Mouse (Mus musculus) heart, embryonic 11.5 days (tissue): ENCODE data around the gene Angptl4. TPM values are rescaled to one million over a fixed set of nuclear protein-coding genes. Genes with fewer than 3 reads are reported as not detected.
A peak's percentile ranks its signal among the peaks of the same experiment; 100 is the strongest.

Experiments used
- ATAC-seq: fragments of 200-750 bp; cut with Nextera tagmentation; replicated peaks from 2 replicates; pipeline ENCODE4 v1.8.0; 2017; ENCODE audit warnings: moderate library complexity; ENCODE audit not compliant: insufficient number of reproducible peaks, low FRiP score, low TSS enrichment
- H3K27ac ChIP-seq: fragments of 300-500 bp; sonication (generic); 2 replicates; pipeline ENCODE4 v1.5.1; 2014; ENCODE audit warnings: mild to moderate bottlenecking, low read depth, low read length
- H3K27me3 ChIP-seq: fragments of 300-500 bp; sonication (generic); 2 replicates; pipeline ENCODE4 v1.6.1; 2014; ENCODE audit warnings: mild to moderate bottlenecking, low read length, mixed read lengths; ENCODE audit not compliant: control insufficient read depth, insufficient read depth
- H3K36me3 ChIP-seq: fragments of 300-500 bp; sonication (generic); 2 replicates; pipeline ENCODE4 v1.6.1; 2014; ENCODE audit warnings: mild to moderate bottlenecking, low read length, moderate library complexity, mixed read lengths; ENCODE audit not compliant: control insufficient read depth, insufficient read depth
- H3K4me1 ChIP-seq: fragments of 300-500 bp; sonication (generic); 2 replicates; pipeline ENCODE4 v1.6.1; 2014; ENCODE audit warnings: low read length; ENCODE audit not compliant: control insufficient read depth, insufficient read depth
- H3K4me2 ChIP-seq: fragments of 300-500 bp; sonication (generic); 2 replicates; pipeline ENCODE4 v1.6.1; 2014; ENCODE audit warnings: mild to moderate bottlenecking, moderate library complexity
- H3K4me3 ChIP-seq: fragments of 300-500 bp; sonication (generic); 2 replicates; pipeline ENCODE4 v1.5.1; 2014; ENCODE audit warnings: low read depth, low read length
- H3K9ac ChIP-seq: fragments of 300-500 bp; sonication (generic); 2 replicates; pipeline ENCODE4 v1.6.1; 2014; ENCODE audit warnings: mild to moderate bottlenecking, low read depth, low read length, moderate library complexity
- H3K9me3 ChIP-seq: fragments of 300-500 bp; sonication (generic); replicated peaks from 2 replicates; pipeline ENCODE4 v1.6.1; 2016; ENCODE audit warnings: low read length; ENCODE audit not compliant: control insufficient read depth
- WGBS: fragments of 180-500 bp; shearing (Covaris S2); extraction: QIAGEN DNeasy Blood & Tissue Kit; methylation state at CpG from one replicate; pipeline ENCODE4 v1.1.7; 2014; ENCODE audit not compliant: insufficient replicate concordance; 5-methylcytosine and 5-hydroxymethylcytosine counted together
- polyA plus RNA-seq: library from polyadenylated mRNA; unstranded; fragments of >200 nt; fragmentation: Nextera tagmentation; extraction: Ambion mirVana; gene quantifications from 2 replicates; pipeline ENCODE4 v1.2.1, GENCODE M21; 2014

The Angptl4 gene
- polyA plus RNA-seq, 1 experiment from 2014 or later = 10.5 TPM

DNA sequence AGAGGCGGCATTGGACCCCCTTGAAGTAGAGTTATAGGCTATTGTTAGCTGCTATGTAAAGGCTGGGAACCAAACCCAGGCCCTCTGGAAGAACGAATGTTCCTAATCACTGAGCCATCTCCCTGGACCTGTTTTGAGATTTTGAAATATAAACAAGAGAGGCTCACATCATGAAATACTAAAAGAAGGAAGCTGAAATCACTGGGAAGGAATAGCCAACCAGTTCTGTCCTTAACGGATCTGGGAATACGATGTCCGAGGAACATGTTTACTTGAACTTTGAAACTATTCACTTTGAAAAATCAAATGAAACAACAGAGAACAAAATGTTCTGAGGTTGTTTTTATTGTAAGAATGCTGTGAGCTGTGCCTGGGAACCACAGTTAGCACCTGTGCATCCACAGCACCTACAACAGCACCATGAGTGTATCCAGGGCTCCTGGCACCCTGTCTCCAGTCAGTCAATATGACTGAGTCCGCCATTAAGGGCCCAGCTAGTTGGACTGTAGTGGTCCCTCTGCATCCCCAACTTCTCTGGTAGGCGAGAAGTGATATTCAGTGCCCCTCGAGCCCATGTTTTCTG is 7.0 kb downstream of the Angptl4 start:
- H3K9me3 ChIP-seq = no peaks in the 10 kb centered on the region
- 90% methylated on average over 8 of the region's 8 CpGs for WGBS
- no peak for ATAC-seq
- H3K36me3 ChIP-seq = no peaks in the 10 kb centered on the region
- H3K4me2 ChIP-seq = no peak overlapping the region
- H3K27me3 ChIP-seq = no peaks in the 10 kb centered on the region
- no peak overlapping the region for H3K4me3 ChIP-seq
- H3K27ac ChIP-seq = no peak overlapping the region
- H3K9ac ChIP-seq = no peak overlapping the region
- peaks cover 12% of the 10 kb centered on the region for H3K4me1 ChIP-seq

DNA sequence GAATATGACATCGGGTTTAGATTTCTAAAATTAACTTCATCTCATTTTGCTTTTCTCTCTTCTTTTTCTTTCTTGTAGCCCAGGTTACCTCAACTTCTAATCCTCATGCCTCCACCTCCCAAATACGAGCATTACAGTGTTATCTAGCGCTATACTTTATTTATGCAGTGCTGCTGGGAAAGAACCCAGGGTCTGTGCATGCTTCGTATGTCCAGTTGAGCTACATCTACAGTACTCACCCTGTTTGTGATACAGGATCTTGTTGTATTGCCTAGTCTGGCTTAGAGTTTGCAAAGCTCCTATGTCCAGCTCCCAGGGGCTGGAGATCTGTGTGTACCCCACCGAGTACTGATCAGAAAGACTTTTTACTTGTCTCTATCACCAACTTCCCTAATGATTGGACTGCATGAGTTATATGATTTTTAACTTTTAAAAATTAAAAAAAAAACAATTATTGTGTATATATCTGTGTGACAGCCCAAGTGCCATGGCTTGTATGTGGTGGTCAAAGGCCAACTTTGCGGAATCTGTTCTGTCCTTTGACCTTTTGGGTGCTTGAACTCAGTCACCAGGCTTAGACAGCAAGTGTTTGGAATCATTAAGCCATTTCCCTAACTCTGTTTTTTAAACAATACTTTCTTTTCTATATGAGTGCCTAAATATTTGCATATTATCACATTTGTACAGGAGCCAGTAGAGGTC is 7.6 kb downstream of the Angptl4 start:
- Histone ChIP-seq H3K4me1 (peaks cover 6% of the 10 kb centered on the region), H3K36me3 (no peaks in the 10 kb centered on the region), H3K9ac (no peak overlapping the region), H3K4me2 (no peak overlapping the region), H3K4me3 (no peak overlapping the region), H3K27me3 (no peaks in the 10 kb centered on the region), H3K9me3 (no peaks in the 10 kb centered on the region), H3K27ac (no peak overlapping the region)
- WGBS = 86% methylated on average over 6 of the region's 6 CpGs
- ATAC-seq = no peak

DNA sequence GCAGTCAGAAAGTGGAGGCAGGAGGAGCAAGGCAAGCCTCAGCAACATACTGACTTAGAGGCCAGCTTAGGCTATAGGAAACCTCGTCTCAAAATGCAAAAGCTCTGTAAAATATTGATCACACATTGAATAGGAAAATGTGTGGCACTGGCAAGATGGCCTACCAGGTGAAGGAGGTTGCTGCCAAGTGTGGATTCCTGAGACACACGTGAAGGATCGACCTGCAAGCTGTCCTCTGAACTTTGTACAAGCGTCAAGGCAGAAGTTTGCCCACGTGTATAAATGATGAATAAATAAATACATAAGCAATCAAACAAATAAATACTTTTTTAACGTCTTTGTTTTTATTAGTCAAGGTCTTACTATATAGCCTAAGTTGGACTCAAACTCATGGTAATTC is 8.2 kb downstream of the Angptl4 start:
- Histone ChIP-seq H3K4me2 (no peak overlapping the region), H3K4me3 (no peak overlapping the region), H3K9ac (no peak overlapping the region), H3K27ac (no peak overlapping the region), H3K4me1 (no peaks in the 10 kb centered on the region; the same call in 1 of the 2 replicates), H3K27me3 (no peaks in the 10 kb centered on the region), H3K9me3 (no peaks in the 10 kb centered on the region), H3K36me3 (no peaks in the 10 kb centered on the region)
- no peak for ATAC-seq
- 76% methylated on average over 6 of the region's 6 CpGs for WGBS

GRCm38 (mm10) chr17:33771617-33772016 is 10.0 kb downstream of the Angptl4 start:
- Histone ChIP-seq H3K27me3 (no peaks in the 10 kb centered on the region), H3K27ac (no peak overlapping the region), H3K4me2 (no peak overlapping the region), H3K4me3 (no peak overlapping the region), H3K4me1 (no peaks in the 10 kb centered on the region), H3K9ac (no peak overlapping the region), H3K36me3 (no peaks in the 10 kb centered on the region), H3K9me3 (no peaks in the 10 kb centered on the region)
- no peak for ATAC-seq
- 88% methylated on average over 4 of the region's 4 CpGs for WGBS

- 65% methylated on average over 3 of the region's 3 CpGs for WGBS
- no peaks in the 10 kb centered on the region for H3K36me3 ChIP-seq
- no peaks in the 10 kb centered on the region for H3K4me1 ChIP-seq
- H3K9me3 ChIP-seq = no peaks in the 10 kb centered on the region
- H3K4me3 ChIP-seq = no peak overlapping the region
- H3K27ac ChIP-seq = no peak overlapping the region
- H3K4me2 ChIP-seq = no peak overlapping the region
- H3K9ac ChIP-seq = no peak overlapping the region
- no peak for ATAC-seq
- H3K27me3 ChIP-seq = no peaks in the 10 kb centered on the region
Observed at GRCm38 (mm10) chr17:33766389-33766788, 15.2 kb downstream of the Angptl4 start.

- H3K27me3 ChIP-seq = no peaks in the 10 kb centered on the region
- H3K9ac ChIP-seq = peak within 1 kb of the TSS; percentile 99
- H3K4me3 ChIP-seq = peak within 1 kb of the TSS; percentile 89
- no peaks in the 10 kb centered on the region for H3K9me3 ChIP-seq
- no peaks in the 10 kb centered on the region for H3K36me3 ChIP-seq
- H3K4me2 ChIP-seq = peak within 1 kb of the TSS; percentile 85
- peak within 1 kb of the TSS; percentile 100 for H3K27ac ChIP-seq
- peaks cover 30% of the 10 kb centered on the region for H3K4me1 ChIP-seq
- 2% methylated on average over 35 of the region's 35 CpGs for WGBS
- peak; percentile 99 for ATAC-seq
Observed at GRCm38 (mm10) chr17:33760255-33761165, 21.1 kb downstream of the Angptl4 start, which contains the start of gene Rab11b. Gene Rab11b (minus strand): TSS chr17:33760530.

GRCm38 (mm10) chr17:33759767-33760254 is 21.8 kb downstream of the Angptl4 start:
- WGBS = under 1% methylated on average over 35 of the region's 38 CpGs
- Histone ChIP-seq H3K36me3 (no peaks in the 10 kb centered on the region), H3K4me2 (peak overlapping the region; percentile 85), H3K9me3 (no peaks in the 10 kb centered on the region), H3K4me1 (peaks cover 30% of the 10 kb centered on the region), H3K4me3 (peak overlapping the region; percentile 89), H3K9ac (peak overlapping the region; percentile 99), H3K27ac (peak overlapping the region; percentile 100), H3K27me3 (no peaks in the 10 kb centered on the region)
- ATAC-seq = peak; percentile 87

DNA sequence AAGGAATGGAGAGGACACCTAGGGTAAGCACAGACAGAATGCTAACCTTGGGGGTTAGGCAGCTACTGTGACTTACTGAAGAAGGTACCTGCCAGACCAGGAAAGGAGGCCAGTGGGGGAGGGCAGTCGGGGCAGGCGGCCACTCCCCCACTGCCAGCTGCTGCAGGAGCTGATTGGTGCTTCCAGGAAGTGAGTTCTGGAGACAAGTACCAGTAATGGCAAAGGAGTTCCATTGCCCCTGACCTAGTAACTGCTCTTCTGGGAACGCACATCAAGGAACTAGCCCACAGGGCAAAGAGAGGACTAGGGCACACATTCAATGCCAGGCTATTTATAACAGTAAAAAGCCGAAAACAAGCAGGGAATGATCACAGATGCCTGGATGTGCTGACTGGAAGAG is 24.4 kb downstream of the Angptl4 start:
- no peak overlapping the region for H3K27ac ChIP-seq
- peaks cover 30% of the 10 kb centered on the region for H3K4me1 ChIP-seq
- no peaks in the 10 kb centered on the region for H3K9me3 ChIP-seq
- H3K9ac ChIP-seq = no peak overlapping the region
- no peak for ATAC-seq
- H3K4me3 ChIP-seq = no peak overlapping the region
- 46% methylated on average over 4 of the region's 4 CpGs for WGBS
- H3K36me3 ChIP-seq = no peaks in the 10 kb centered on the region
- peak overlapping the region; percentile 32; the same call in 1 of the 2 replicates for H3K4me2 ChIP-seq
- no peaks in the 10 kb centered on the region for H3K27me3 ChIP-seq
